Mouse (Mus musculus): Measurements from ENCODE around the gene Srsf3.
"Not testable (repeated sequence)": the region's sequence is repeated elsewhere in the genome, so short reads cannot be mapped to it uniquely, and the experiment has no call there.

Gene Srsf3

GRCm38 (mm10) chr17:29032274-29033069 lies at the start of gene Srsf3:
Srsf3 (plus strand) TSS chr17:29032628.
- no peak for DNase-seq (ENCODE audit: extremely low read depth, low read depth, low spot score)

GRCm38 (mm10) chr17:28984724-28985420 lies 47.6 kb upstream of the Srsf3 start:
- no peak for DNase-seq (ENCODE audit: extremely low read depth, low read depth, low spot score)

- DNase-seq (ENCODE audit: extremely low read depth, low read depth, low spot score) = no peak
These were observed 45.6 kb upstream of the Srsf3 start for GRCm38 (mm10) chr17:28986833-28987232.

GRCm38 (mm10) chr17:28987713-28988112 lies 44.7 kb upstream of the Srsf3 start:
- no peak for DNase-seq (ENCODE audit: extremely low read depth, low read depth, low spot score)

GRCm38 (mm10) chr17:28988291-28988690 lies 44.1 kb upstream of the Srsf3 start:
- no peak for DNase-seq (ENCODE audit: extremely low read depth, low read depth, low spot score)

GRCm38 (mm10) chr17:28988996-28989395 lies 43.4 kb upstream of the Srsf3 start:
- DNase-seq (ENCODE audit: extremely low read depth, low read depth, low spot score) = no peak

- DNase-seq (ENCODE audit: extremely low read depth, low read depth, low spot score) = no peak
These were observed 42.4 kb upstream of the Srsf3 start for GRCm38 (mm10) chr17:28990060-28990459.

- DNase-seq (ENCODE audit: extremely low read depth, low read depth, low spot score) = no peak
These were observed 41.1 kb upstream of the Srsf3 start for GRCm38 (mm10) chr17:28991286-28991685.

- DNase-seq (ENCODE audit: extremely low read depth, low read depth, low spot score) = no peak
These were observed 40.3 kb upstream of the Srsf3 start for GRCm38 (mm10) chr17:28992105-28992504.

- DNase-seq (ENCODE audit: extremely low read depth, low read depth, low spot score) = not testable (repeated sequence)
These were observed 39.4 kb upstream of the Srsf3 start for GRCm38 (mm10) chr17:28993004-28993403.

GRCm38 (mm10) chr17:28994615-28995014 lies 37.8 kb upstream of the Srsf3 start:
- DNase-seq (ENCODE audit: extremely low read depth, low read depth, low spot score) = no peak

- DNase-seq (ENCODE audit: extremely low read depth, low read depth, low spot score) = no peak
These were observed 32.0 kb upstream of the Srsf3 start for GRCm38 (mm10) chr17:29000465-29000864.

GRCm38 (mm10) chr17:29003740-29004139 lies 28.7 kb upstream of the Srsf3 start:
- DNase-seq (ENCODE audit: extremely low read depth, low read depth, low spot score) = no peak

- DNase-seq (ENCODE audit: extremely low read depth, low read depth, low spot score) = no peak
These were observed 27.4 kb upstream of the Srsf3 start for GRCm38 (mm10) chr17:29005002-29005401.

- no peak for DNase-seq (ENCODE audit: extremely low read depth, low read depth, low spot score)
These were observed 25.6 kb upstream of the Srsf3 start for GRCm38 (mm10) chr17:29006812-29007211.

GRCm38 (mm10) chr17:29007243-29007640 lies 25.2 kb upstream of the Srsf3 start:
- DNase-seq (ENCODE audit: extremely low read depth, low read depth, low spot score) = no peak

- DNase-seq (ENCODE audit: extremely low read depth, low read depth, low spot score) = peak; percentile 69
These were observed 24.6 kb upstream of the Srsf3 start, which contains the start of gene Stk38 for GRCm38 (mm10) chr17:29007641-29008325. Stk38 (minus strand) TSS chr17:29007995.

- DNase-seq (ENCODE audit: extremely low read depth, low read depth, low spot score) = no peak
These were observed 24.1 kb upstream of the Srsf3 start for GRCm38 (mm10) chr17:29008326-29008650.

- DNase-seq (ENCODE audit: extremely low read depth, low read depth, low spot score) = no peak
These were observed 23.2 kb upstream of the Srsf3 start for GRCm38 (mm10) chr17:29009181-29009580.

GRCm38 (mm10) chr17:29014235-29014634 lies 18.2 kb upstream of the Srsf3 start:
- DNase-seq (ENCODE audit: extremely low read depth, low read depth, low spot score) = no peak

GRCm38 (mm10) chr17:29015638-29016037 lies 16.8 kb upstream of the Srsf3 start:
- no peak for DNase-seq (ENCODE audit: extremely low read depth, low read depth, low spot score)

- DNase-seq (ENCODE audit: extremely low read depth, low read depth, low spot score) = no peak
These were observed 15.7 kb upstream of the Srsf3 start for GRCm38 (mm10) chr17:29016705-29017104.
